12 mouse cellular contexts compared by ENCODE assay signal in genomic region chr4:99947192-99947591, GRCm38 (mm10). TPM values are rescaled to one million over a fixed set of nuclear protein-coding genes. Genes with fewer than 3 reads are reported as not detected.
A peak's percentile ranks its signal among the peaks of the same experiment; 100 is the strongest.
DNase-seq lines count a peak whose midpoint lies in the region; ATAC-seq and TF ChIP-seq lines count a peak whose summit lies in the region.
"Had no signal": no experiment of that assay in that cellular context is flagged by ENCODE, and none has a peak within 500 bp of the region (broad histone marks: within the 10 kb centered on the region; RNA-seq: fewer than 3 reads in every experiment).

No protein-coding gene starts in this region.

- H3K27ac ChIP-seq in gastrocnemius, adult 2 months, result peak overlapping the region; percentile 52
- H3K27ac ChIP-seq: kidney, embryonic 15.5 days; stomach, embryonic 15.5 days had no signal

- no peak for DNase-seq in gastrocnemius, adult 2 months
- no peak for DNase-seq in gastrocnemius, postnatal 25 days
- peak; percentile 41 for DNase-seq in CD4-positive helper T cell, adult 2 months (ENCODE audit: low read depth, low spot score)
- no peak for DNase-seq in right cerebral cortex, postnatal 25 days
- no peak for DNase-seq in layer of hippocampus, adult 9-11 months
- DNase-seq in kidney, postnatal 4 days, result no peak
- DNase-seq: cerebellum, postnatal 36 days had no signal

- H3K4me3 ChIP-seq in gastrocnemius, adult 2 months, result peak overlapping the region; percentile 23
- H3K4me3 ChIP-seq: kidney, embryonic 15.5 days; megakaryocyte, embryonic 14.5 days; stomach, embryonic 15.5 days had no signal

- TF ChIP-seq CTCF in gastrocnemius, adult 2 months (IDR thresholded peaks at IDR 0.05), result peak; percentile 62

- peak; percentile 86 for ATAC-seq in common myeloid progenitor, adult 5-6 weeks (replicated peaks; ENCODE audit: low read depth, poor library complexity, severe bottlenecking)
- peak; percentile 84 for ATAC-seq in megakaryocyte progenitor cell, adult 5-6 weeks (replicated peaks; ENCODE audit: poor library complexity)

- intact Hi-C loops in gastrocnemius, adult 2 months (cut with DNase I), result loop anchor here (5.0 kb wide), 1 partner anchor 590 kb away; no protein-coding TSS in a partner anchor

RNA-seq across cellular contexts. Expression of gene Itgb3bp, which starts 17.6 kb away (rescaled TPM):
- 1 to 10 TPM; 3.7 to 5.1 TPM for total RNA-seq in gastrocnemius, adult 2 months (2021)
- total RNA-seq in gastrocnemius, postnatal 25 days (2021), result 1 to 10 TPM; 3.6 to 4.7 TPM
- 24.0 and 53.5 TPM in 2 replicates for total RNA-seq in common myeloid progenitor, adult 5-6 weeks (2017)
- total RNA-seq in megakaryocyte progenitor cell, adult 5-6 weeks (2015), result 26.8 and 29.2 TPM in 2 replicates
- 24.4 and 28.7 TPM in 2 replicates for total RNA-seq in megakaryocyte progenitor cell, adult 5-6 weeks (2017)

RNA-seq across cellular contexts. Expression of gene Pgm1, which starts 18.0 kb away (rescaled TPM):
- total RNA-seq in gastrocnemius, adult 2 months (2021), result 1,000 to 10,000 TPM; 1,079 to 1,367 TPM
- total RNA-seq in gastrocnemius, postnatal 25 days (2021), result 1,000 to 10,000 TPM in 1 of 2 experiments, 100 to 1,000 TPM in 1; 832 to 1,031 TPM
- total RNA-seq in common myeloid progenitor, adult 5-6 weeks (2017), result 23.4 and 25.9 TPM in 2 replicates
- 17.6 and 19.8 TPM in 2 replicates for total RNA-seq in megakaryocyte progenitor cell, adult 5-6 weeks (2015)
- total RNA-seq in megakaryocyte progenitor cell, adult 5-6 weeks (2017), result 42.3 and 43.0 TPM in 2 replicates

Comparison
In these comparisons a context has a peak if more than half of its experiments do, and no peak if none do; other contexts are left out.
1. RNA of gene Pgm1, which starts 18.0 kb away (total RNA-seq): 1,079 to 1,367 TPM in gastrocnemius, adult 2 months and 832 to 1,031 TPM in gastrocnemius, postnatal 25 days; 17.6 to 43.0 TPM in megakaryocyte progenitor cell, adult 5-6 weeks and 23.4 to 25.9 TPM in common myeloid progenitor, adult 5-6 weeks; every median in the first group is over 10 times any median in the second.